Mouse (Mus musculus) gastrocnemius, postnatal 25 days (tissue): ENCODE results near the gene Gm5617. TPM values are rescaled to one million over a fixed set of nuclear protein-coding genes. Genes with fewer than 3 reads are reported as not detected.
"Not testable (repeated sequence)": the region's sequence is repeated elsewhere in the genome, so short reads cannot be mapped to it uniquely, and the experiment has no call there.

Experiments
- DNase-seq: peaks from one replicate; pipeline ENCODE4 v3.0.0; 2022
- microRNA-seq, 2 experiments: library from miRNA; unstranded; fragments of <30 nt; microRNA quantifications; one replicate each; pipeline ENCODE4 v1.2.0; 2021; ENCODE audit warnings: borderline replicate concordance in 2 of 2
- total RNA-seq, 2 experiments: library from RNA; stranded (reverse); gene quantifications; 1 replicate in 1 of 2; 2 replicates in 1 of 2; pipeline ENCODE4 v1.2.3; 2021

The Gm5617 gene
- total RNA-seq, 2 experiments from 2014 or later = 6.6 to 8.5 TPM

DNA sequence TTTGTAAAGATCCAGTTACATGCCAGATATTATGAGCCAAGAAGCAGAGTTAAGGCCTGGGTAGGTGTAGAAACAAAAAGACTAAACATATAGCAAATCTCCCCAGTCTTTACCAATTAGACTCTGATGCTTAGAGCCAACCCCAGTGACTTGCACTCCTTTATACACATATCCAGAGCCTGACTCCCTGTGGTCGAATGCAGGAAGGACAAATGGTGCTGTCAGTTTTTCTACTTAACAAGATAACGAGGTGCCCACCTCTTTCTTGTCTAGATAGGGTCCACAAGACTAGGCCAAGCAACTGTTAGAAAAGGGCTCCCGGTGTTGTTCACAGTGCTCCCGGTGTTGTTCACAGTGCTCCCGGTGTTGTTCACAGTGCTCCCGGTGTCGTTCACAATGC is 6.0 kb downstream of the Gm5617 start:
- no peak for DNase-seq

DNA sequence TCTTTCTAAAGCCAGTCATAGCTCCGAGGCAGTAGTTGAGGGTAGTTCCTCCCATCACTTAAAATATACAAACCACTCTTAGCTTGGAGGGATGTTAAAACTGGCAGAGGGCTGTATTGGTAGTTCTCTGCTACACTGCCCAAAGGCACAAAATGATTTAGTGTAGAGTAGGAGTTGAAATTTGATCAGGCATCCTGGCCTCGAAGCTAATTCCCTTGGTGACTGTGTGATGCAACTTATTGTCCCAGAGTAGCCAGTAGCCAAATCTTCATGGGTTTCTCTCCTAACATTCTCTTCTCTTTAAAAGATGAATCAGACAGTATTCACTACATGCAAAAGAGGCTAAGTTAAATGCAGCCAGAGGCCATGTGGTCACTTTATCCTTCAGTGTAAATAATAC is 7.8 kb downstream of the Gm5617 start:
- DNase-seq = no peak

DNA sequence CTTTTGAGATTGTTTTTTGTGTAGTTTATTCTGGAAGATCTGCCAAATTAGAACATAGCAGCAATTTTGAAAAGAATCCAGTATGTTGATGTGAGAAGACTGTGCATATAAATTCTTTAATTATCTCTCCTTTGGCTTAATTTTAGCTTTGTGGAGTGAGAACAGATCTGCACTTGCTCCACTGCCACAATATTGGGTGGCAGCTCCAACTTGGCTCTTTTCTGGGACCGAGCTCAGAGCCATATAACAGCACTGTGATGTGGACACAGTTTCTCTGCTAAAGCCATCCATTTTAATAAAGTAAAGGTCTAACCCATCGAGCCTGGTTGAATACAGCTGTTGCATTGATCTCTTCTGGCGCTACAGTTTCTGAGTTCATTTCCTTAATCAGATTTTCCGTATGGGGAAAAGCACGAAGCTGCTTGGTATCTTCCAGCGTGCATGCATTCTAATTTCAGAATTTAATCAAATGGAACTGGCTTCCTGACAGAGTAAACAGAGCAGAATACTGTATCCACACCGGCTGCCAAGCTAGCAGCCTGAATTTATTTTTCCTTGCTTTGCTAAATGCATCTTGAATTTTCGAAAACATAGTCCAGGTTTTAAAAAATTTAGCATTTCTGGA is 9.6 kb downstream of the Gm5617 start:
- no peak for DNase-seq

DNA sequence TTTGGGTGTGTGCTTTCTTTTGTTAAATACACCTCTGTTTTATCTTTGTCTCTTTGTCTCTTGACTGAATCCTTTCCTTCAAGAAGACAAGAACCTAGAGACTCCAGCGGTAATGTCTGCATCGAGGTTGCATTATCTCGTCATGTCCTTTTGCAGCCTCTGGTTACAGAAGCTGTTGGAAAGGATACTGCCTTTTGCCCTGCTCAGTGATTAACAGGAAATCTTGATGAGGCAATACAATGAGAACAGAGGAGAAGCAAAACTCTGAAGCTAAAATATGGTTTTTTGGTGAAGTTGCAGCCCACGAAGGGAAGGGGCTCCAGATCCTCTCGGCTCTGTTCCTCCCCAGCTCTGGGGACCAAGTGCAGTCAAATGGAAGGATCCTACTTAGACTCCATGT is 14.9 kb downstream of the Gm5617 start:
- DNase-seq = no peak

DNA sequence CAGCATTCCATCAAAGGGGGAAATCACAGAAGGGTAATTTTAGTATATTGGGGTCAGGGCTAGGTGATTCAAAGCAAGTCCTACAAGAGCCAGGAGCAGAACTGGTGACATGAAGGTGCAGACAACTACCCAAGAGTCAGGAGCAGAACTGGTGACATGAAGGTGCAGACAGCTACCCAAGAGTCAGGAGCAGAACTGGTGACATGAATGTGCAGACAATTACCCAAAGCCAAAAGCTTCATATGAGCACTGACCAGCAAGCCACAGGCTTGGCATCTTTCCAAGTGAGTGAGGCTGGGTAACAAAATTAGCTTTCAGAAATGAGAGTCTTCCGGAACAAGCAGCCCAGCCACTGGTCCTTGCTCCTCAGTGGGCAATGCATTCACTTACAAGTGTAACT is 20.1 kb downstream of the Gm5617 start:
- DNase-seq = no peak

DNA sequence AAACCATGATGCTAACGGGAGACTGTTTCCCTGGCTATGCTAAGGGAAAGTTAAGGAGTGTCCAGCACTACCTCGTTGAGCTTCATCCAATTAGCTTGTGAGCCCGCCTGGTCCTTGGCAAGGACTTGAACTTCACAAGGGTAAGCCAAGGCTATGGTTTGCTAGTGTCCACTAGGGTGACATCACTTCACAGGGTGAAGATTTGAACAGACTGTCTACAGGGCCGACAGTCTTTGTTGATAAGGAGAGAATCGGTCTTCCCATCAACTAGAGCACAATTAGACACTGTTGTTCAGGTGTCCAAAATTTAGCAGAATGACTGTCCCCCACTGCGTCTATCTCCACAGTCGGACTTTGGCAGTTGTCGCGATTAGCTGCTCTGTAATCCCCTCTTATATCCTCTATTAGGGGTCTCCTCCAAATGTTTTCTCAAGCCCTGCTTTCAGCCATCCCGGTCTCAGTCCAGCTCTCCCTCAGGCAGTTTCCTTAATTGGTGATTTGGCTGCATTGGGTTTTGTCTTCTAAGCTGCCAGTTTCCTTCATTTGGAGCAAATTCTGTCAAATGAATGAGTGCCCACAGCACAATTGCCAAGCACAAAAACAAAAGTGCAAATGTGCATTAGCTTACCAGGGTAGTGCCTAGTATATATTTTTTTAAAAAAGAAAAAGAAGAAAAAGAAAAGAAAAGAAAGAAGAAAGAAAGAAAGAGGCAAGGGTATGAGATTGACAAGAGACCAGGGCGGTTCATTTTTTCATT is 21.6 kb downstream of the Gm5617 start:
- DNase-seq = no peak

DNA sequence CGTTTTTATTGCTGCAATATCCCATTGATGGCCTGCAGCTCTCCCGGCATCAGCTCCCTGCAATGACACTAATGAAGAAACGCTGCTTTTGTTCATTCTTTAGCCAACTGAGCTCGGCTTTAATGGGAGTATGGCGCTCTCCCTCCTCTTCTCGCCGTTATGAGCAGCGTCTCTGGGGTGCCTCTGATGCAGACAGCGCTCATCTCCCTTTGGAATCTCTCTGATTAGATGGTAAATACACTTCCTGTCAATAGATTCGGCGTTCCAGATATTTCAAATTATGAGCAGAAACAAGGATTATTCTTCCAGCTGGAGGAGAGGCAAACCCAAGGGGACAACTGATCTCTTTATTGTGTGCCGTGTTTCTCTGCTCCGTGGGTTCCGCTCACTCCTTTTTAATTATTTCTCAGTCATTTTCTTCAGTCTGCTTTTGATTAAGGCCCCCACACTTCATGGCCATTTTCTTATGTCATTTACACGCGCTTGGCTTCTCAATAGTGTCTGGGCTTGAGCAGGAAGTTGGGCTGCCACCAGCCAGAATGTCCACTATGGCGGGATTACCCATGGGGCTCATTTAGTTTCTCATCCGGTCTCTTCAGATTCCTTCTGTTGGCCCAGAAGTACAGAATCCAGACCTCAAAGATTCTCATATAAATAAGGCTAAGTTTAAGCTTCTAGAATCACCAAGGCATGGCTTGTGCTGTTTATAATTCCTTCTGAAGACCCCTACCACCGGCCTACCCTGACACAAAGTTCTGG is 22.3 kb downstream of the Gm5617 start:
- no peak for DNase-seq

DNA sequence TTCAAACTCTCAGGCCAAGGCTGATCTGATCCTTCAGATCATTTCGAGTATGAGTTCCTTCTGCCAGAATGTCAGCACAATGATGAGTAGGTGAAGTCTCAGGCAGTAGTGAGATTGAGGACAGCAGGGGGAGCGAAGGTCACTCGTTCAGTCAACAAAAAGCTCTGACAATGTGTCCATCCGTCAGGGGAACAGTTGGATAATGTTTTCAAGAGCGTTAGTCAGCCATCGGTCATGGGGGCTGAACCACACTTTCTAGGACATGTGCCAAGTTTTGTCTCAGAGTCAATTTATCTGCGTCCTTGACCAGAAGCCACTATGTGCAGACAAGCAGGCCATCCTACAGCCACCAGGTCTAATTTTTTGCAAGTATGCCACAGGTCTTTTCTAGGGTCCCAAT is 25.2 kb downstream of the Gm5617 start:
- DNase-seq = not testable (repeated sequence)

DNA sequence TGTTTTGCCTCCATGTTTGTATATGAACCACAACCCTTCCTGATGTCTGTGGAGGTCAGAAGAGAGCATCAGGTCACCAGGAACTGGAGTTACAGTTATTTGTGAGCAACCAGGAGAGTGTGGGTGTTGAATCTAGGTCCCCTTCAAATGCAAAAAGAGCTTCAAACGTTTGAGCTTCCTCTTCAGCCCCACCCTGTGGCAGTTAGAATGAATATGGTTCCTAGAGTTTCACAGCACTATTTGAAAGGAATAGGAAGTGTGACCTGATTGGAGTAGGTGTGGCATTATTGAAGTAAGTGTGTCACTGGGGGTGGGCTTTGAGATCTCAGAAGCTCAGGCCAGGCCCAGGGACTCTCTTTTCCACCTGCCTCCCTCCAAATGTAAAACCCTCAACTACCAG is 30.3 kb downstream of the Gm5617 start:
- no peak for DNase-seq

DNA sequence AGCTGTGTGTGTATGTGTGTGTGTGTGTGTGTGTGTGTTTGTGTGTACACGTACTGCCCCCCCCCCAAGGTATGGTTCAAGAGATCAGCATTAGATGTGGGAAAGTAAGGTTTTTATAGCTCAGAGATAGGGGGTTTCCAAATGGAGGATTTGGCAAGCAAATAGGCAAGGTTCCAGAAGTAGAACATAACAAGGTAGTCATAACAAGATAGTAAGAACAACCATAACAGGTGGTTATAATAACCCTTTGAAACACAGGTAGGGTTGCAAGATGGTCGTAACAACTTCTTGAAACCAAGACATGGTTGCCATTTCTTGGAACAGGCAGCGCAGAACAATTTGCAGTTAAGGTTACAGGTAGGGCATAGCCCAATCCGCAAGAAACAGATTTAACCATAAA is 31.3 kb downstream of the Gm5617 start:
- DNase-seq = no peak

DNA sequence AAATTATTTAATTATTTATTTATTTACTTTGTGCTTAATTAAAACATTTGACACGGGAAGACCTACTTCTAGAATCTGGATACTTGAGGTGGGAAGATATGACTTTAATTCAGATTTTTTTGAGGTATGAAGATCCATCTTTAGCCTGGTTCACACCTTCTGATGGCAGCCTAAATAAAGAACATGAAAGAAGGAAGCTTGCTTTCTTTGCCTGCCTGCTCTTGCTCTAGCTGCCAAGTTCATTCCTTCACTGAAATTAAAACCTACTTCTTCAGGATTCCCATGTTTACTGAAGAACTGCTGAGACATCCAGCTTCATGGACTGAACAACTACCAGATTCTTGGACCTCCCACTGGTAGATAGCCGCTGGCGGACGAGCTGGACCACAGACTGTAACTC is 36.1 kb downstream of the Gm5617 start:
- DNase-seq = no peak

DNA sequence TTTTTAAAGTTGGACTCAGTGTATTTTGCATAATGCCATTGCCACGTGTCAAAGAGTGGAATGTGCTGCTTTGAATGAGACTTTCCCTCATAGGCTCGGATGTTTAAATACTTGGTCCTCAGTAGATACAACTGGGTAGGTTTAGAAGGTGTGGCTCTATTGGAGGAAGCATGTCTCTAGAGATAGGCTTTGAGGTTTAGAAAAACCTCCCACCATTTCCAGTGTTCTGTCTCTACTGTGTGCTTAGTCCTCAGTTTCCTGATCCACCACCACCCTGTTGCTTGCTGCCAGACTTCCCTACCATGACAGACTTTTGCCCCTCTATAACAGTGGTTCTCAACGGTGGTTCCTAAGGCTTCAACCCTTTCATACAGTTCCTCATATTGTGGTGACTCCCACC is 37.0 kb downstream of the Gm5617 start:
- no peak for DNase-seq

DNA sequence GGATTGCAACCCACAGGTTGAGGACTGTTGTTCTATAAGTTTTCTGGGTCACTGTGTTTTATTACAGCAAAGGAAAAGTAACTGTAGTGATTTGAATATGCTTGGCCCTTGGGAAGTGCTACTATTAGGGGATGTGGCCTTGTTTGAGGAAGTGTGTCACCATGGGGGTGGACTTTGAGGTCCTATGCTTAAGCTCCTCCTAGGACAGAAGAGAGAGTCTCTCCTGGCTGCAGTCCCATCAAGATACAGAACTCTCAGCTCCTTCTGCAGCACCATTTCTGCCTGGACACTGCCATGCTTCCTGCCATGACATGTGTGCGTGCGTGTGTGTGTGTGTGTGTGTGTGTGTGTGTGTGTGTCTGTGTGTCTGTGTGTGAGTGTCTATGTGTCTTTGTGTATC is 37.5 kb downstream of the Gm5617 start:
- DNase-seq = no peak

DNA sequence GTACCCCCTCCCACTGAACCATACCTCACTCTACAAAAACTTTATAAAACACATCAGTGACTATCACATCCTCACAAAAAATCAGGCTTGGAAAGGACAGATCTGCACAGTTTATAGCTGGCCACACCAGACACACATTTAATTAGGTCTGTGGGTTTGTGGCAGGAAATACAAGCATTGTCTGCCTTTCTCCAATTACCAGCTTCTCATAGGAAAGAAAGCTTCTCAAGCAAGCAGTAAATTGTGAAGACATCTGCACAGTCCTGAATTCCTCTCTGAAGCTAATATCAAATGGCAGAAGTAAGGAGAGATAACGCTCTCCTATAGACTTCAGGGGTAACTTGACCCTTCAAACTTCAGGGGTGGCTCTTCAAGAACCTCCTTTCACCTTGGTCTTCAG is 41.2 kb downstream of the Gm5617 start:
- DNase-seq = no peak

DNA sequence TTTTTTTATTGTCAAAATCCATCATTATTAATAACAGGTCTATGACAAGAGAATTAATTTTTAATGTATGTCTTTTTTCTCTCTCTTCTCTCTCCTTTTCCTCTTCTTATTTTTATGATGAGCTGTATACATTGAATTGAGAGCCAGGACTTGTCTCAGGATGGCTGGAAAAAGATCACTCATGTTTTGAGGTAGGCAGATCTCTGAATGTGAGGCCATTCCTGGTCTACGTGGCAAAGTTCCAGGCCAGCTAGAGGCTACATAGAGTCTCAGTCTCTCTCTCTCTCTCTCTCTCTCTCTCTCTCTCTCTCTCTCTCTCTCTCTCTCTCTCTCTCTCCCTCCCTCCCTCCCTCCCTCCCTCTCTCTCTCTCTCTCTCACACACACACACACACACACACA is 42.4 kb downstream of the Gm5617 start:
- not testable (repeated sequence) for DNase-seq

DNA sequence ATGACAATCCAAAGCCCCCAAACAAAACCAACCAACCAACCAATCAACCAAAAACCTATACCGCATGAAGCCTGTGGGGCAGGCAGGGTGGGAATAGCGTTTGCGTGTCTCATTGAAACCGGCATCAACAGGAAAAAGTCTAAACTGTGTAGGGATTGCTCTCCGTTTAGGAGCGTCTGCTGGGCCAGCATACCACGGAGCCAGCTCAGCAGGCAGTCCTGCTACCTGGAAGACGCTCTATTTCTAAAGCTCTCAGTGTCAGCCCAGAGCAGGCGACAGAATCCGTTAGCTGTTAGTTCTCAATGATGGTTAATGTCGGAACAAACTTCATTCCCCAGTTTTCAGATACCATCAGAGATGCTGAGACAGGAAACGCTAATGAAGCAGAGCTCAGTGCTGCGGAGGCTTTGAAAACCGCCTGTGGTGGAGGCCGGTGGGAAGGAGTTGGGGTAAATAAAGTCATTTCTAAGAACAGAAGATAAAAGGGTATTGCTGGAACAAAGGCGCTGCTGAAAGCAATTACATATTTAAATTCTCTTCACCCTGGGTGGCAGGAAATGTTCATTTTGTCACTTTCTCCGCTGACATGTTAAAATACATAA is 42.9 kb downstream of the Gm5617 start:
- DNase-seq = no peak

DNA sequence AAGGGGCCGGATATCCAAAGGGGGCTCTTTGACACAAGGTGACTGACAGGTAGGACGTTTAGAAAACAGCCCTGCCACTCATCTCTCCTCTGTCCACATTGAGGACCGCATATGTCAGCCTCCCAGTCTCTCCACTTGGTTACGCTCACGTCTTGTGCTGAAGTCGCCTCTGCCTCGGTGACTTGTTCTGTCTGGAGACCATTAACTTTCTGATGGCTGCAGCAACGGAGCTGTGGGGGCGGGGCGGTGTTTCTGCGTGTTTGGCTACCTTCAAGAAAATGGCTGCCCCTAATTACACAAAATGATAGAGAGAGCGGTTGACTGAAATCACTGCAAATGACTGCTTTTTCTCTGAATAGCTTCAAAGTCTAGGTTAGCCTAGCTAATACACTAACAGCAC is 43.4 kb downstream of the Gm5617 start:
- no peak for DNase-seq

Small RNA genes within 50 kb of the gene (microRNA-seq; reads per million reads assigned to microRNA genes)
- gene Gm23653 = 0 reads per million in 2 experiments

Other genes starting within 250 kb of the Gm5617 start
- under 1 TPM; 0.23 to 0.40 TPM for gene Nxpe2, start 142.0 kb upstream of the Gm5617 start, total RNA-seq
- gene Rexo2, start 14.8 kb upstream of the Gm5617 start, total RNA-seq = 10 to 100 TPM; 58.6 to 64.9 TPM
- gene Rbm7, start 143 bp upstream of the Gm5617 start, total RNA-seq = 10 to 100 TPM; 13.6 to 14.4 TPM
- 1 to 10 TPM; 2.7 to 9.5 TPM for gene Nnmt, start 109.7 kb downstream of the Gm5617 start, total RNA-seq